Mouse (Mus musculus) mesoderm, embryonic 11.5 days (tissue): ENCODE data around the gene Gpr132.
"Not testable (repeated sequence)": the region's sequence is repeated elsewhere in the genome, so short reads cannot be mapped to it uniquely, and the experiment has no call there.

Experiments used
- DNase-seq: peaks from one replicate; pipeline ENCODE4 v3.0.0-alpha.2; 2012; ENCODE audit warnings: low read depth, low spot score

Gpr132 gene

DNA sequence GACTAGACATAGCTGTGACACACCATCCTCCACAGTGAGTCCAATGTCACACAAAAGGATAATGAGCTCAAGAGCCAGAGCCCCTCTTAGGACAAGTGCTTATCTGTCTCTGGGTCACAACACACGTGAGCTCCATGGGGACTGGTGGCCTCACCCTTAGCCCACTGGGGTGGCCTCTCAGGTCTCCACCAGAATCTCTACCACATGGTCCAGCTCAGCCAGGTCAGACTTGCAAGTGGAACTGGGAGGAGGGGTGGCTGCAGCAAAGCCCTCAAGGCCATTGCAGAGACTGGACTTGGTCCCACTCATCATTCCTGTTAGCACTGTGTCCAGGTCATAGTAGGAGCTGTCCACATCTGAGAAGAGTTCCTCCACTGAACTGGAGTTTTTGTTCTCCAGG is 46.8 kb downstream of the Gpr132 start:
- no peak for DNase-seq

DNA sequence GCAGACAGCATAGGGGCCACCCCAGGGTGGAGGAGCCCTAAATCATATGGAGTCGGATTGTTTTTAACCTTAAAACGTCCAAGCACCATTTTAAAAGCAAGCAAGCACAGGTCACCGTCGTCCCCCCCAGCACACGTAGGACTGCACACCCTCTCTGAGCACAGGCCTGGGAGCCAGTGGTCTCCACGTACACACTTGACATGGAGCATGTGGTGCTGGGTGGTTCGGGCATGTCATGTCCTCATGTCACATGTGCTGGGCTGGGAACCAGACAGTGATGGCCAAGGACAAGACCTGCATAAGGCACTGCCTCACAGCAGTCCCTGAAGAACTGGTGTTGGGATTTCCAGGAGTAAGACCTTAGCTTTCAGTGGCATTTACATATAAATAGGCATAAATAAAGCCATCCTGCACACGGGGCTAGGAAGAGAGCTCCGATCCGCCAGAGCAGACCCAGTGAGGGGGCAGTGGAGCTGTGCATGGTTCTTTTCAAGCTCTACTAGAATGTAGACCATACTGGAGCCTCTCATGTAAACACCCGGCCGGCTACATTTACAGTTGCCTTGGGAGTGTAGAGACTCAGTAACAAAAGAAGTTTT is 47.5 kb downstream of the Gpr132 start:
- no peak for DNase-seq

DNA sequence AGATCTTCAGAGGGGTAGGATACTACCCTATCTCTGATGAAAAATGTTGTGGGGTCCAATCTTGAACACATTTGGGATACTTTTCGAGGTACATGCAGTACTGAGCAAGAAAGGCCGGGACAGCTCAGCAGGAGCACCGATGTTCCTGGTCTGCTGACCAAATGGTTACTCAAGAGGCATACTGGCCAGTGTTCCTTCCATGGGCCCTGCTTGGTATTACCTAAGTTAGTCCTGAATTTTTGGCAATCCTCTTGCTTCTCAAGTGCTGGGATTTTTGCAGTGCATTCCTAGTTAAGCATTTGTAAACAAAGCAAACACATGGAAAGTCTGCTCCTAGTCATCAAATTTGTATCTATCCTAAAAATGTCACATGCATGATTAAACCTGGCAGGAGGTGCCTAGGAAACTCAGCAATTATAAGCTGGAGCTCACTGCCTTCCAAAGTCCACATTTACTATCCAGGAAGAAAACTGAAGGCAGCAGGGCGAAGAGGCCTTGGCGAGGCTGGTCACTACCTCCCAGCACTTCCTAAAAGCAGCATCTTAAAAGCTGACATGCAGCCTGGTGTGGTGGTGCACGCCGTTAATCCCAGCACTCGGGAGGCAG is 48.9 kb downstream of the Gpr132 start:
- no peak for DNase-seq

DNA sequence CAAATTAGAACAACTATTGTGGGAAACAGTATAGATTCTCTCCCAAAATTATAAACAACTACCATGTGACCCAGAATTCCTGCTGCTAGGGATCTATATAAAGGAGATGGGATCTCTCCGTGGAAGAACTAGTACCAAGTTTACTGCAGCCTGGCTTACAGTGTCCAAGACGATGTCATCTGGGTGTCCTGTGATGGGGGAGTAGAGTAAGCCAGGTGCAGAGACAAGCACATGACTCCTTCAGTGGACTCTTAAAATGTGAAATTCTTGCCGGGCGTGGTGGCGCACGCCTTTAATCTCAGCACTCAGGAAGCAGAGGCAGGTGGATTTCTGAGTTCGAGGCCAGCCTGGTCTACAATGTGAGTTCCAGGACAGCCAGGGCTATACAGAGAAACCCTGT is 51.2 kb downstream of the Gpr132 start:
- DNase-seq: not testable (repeated sequence)

DNA sequence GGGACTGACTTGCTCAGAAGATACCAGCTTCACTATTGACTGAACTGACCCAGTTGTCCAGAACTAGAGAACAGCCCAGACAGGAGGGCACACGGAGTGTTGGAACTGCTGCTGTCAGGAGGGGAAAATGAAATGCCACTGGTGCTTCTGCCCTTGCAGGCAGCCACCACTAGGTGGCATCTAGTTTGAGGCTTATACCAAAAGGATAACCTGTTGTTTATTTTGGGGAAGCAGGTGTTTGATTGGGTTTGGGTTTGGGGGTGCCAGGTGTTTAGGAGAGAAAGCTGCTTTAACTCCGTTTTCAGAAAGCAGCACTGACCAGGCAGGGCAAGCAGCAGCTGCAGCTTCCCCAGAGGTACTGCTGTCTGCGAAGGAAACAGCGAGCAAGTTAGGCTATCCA is 51.7 kb downstream of the Gpr132 start:
- DNase-seq: peak; percentile 56

DNA sequence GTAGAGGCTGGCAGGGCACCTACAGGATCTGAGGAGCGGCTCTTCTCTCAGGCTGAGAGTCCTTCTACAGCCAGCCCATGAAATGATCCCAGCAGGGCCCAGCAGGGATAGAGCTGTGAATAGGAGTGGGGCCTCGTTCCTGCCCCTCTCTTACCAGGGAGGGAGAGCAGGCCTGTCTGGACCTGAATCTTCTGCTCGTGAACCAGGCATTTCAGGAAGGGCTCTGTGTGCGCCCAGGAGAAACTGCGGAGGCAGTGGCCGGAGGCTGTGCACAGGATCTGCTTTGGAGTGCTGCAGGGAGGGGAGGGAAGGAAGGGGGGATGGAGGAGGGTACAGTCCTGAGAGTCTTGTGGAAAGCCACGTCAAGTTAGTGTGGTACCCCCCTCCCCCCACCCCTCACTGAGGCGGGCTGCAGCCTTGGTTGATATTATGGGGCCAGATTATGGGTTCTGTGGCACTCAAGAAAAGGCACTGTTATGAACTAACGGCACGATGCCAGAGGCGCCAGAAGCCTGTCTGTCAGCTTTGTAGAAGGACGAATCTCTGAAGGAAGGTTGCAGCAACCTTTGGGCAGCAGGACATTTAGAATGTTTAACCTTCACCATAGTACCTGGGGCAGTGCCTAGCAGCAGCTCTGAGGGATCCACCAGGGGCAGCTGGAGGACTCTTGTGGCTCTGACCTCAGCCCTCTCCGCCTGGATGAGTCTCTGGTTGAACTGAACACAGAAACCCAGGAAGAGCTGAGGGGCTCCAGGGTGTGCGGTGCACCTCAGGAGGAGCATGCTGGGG is 53.2 kb downstream of the Gpr132 start:
- no peak for DNase-seq

DNA sequence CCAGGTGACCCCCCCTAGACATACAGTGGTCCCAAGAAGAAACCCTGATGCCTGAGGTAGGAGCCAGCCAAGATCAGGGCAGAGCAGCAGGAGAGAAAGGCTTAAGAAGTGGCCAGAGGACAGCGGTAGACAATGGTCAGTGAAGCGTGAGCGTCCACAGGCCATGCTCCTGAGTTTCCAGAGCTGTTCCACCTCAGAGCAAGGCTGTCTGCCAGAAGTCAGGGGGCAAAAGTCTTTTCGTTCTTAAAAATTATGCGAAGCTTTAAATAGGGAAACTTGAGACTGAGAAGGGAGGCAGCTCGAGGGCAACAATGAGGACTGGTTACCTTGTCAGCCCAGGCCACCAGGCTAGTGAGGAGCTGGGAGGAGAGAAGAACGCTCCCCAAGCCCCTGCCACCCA is 54.7 kb downstream of the Gpr132 start:
- DNase-seq: no peak

DNA sequence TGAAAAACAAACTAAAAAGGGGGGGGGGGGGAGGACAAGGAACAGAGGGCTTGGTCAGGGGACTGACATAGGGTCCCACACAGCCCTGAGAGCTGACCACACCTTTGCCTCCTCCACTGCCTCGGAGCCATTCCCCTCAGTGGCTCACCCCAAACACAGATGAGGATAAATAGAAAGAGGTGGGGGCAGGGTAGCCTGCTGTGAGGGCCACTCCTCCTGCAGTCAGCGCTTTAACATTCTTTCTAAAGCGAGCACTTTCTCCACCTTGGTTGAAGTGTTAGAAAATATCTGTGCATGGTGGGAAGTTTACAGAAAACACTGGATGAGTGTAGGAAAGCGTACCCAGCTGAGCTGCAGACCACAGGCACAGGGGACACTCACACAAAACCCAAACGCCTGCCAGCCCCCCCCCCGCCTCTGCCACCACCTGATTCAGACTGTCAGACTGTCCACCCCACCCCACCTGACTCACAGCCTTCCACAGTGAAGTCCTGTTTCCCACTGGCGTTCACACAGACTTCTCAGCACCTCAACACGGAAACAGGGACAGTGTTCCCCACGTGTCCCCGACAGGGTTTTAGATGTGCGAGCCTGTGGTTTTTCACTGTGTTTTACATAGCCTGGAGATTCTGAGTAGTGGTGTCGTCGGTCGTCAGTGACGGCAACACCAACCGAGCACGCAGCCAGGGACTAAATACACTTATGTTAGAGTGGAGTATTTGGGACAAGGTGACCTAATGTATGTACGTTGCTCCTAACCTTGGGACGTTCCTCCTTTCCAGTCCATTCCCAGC is 57.7 kb downstream of the Gpr132 start:
- DNase-seq: no peak

DNA sequence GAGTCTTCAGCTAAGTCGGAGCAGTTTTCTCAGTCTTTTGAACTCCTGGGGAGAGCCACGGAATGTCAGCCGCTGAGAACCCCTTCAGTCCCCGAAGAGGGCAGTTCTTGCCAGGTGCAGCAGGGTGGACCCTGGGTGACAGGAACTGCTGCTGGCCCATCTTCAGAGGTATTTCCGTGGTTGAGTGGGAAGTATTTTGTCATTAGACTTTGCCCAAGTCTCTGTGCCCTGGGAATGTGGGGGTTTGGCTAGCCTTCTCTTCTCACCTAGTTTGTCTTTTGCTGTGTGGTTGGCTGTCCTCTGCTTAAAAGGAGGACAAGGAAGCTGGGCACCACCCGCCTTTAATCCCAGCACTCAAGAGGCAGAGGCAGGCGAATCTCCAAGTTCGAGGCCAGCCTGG is 58.4 kb downstream of the Gpr132 start:
- no peak for DNase-seq

DNA sequence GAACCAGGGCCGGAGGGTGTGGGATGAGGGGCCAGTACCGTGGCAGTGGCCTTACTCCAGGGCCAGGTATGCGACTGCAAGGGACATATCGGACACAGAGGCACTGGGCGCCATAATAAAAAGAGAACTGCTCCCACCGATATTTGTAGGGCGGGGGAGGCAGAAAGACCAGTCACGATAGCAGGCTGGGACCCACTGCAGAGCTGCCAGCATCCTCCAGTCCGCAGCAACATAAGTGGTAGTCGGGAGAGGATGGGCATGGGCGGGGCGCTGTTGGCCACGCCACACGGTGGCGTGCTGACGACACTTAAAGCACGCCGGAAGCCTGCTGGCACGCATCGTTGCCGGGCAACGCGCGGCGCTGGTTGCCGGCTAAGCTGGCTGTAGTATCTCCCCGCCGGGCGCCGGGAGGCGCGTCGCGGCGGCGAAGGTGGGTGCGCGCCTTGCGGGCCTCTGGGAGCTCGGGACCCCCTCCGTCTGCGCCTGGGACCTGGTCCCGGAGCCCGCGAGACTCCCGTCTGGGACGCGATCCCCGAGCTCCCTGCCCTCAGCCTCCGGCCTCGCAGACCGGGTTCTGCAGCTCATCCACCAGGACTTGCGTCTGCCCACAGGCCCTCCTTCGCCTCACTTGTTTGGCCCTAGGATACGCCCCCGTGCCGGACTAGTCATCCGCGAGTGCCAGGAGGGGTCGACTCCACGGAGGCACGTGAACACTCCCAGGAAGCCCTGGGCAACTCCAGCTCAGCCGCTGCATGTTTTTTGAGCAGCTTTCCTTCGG is 59.3 kb downstream of the Gpr132 start, which contains the start of gene Clba1:
Gene Clba1 (plus strand): TSS at position 351 of the 778 bp plus-strand sequence.
- peak; percentile 95 for DNase-seq

DNA sequence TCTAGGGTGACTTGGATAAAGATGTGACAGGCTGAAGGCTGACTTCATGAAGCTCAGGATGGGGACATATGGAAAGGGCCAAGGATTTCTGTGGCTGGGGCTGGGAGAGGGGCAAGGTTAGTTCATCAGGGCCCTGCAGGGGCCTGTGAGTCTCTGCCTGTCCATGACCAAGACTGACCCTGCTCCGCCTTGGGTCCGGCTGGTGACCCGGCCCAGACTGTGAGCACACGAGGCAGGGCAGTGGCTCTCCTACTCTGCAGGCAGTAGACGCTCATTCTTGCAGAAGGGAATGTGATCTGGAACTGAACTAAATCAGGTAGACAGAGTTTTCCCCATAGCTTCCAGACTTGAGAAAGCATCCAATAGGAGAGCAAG is 59.8 kb downstream of the Gpr132 start:
- DNase-seq: no peak

DNA sequence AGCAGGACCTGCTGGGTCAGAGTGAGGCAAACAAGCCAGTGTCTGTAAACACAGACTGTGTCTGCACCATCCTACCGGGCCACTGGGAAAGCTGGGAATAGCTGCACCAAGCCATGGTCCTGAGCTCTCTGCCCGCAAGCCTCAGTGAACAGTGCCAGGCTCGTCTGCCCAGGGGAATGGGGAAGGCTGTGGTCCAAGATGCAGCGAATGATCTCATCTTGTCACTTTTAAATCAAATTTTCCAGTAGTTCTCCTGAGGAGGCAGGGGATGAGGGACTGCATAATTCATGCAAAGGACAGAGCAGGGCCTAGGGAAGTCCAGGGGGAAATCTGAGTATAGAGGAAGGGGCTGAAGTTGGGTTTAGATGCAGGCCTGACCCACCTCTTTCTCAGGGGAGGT is 60.2 kb downstream of the Gpr132 start:
- no peak for DNase-seq

DNA sequence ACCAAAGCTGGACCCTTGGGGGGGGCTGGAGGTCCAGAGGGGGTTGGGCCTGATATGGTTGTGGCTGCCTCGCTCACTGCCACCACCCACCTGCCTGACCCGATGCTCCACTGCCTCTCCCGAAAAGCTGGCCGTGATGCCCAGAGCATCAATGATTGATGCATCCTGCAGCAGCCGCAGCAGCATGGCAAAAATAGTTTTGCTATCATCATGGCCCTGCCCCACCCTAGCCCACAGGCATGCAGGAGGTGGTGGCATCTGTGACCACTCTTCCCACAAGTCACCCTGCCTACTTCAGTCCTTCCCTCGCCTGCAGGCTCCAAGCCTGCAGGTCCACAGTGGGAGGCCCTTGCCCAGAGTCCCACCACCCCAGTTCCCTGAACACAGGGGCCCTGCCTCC is 62.0 kb downstream of the Gpr132 start:
- no peak for DNase-seq

DNA sequence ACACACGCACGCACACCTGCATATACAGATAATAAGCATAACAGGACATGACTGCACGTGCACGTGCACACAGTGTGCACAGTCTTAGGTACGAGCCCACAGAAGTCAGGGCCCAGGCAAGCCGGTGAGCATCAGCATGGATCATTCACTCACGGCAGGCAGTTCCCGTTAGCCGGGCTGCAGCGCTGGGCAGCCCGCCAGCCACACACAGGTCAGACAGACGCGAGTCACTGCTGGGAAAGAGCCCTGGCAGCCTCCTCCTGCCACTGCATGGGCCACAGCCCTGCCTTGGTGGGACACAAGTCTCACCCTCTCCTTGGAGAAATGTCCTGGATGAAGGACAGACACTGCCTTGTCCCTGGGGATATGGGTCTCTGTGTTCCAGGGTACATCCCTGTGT is 64.0 kb downstream of the Gpr132 start:
- DNase-seq: no peak

DNA sequence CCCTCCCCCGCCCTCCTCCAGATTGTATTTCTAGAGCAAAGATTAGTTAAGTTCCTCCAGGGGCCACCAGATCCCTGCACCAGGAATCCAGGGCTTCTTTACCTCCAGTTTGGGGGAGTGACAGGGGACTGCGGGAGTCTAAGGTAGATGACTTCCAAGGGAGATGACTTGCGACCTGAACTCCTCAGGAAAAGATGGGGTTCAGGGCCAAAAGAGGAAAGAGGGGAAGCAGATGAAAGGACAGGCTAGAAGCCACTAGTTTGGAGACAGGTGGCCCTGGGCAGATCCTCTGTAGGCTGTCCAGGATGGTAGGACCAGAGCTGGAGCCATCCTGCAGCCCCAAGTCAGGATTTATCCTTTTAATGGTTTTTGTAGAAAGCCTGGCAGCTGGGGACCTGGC is 65.1 kb downstream of the Gpr132 start:
- no peak for DNase-seq

DNA sequence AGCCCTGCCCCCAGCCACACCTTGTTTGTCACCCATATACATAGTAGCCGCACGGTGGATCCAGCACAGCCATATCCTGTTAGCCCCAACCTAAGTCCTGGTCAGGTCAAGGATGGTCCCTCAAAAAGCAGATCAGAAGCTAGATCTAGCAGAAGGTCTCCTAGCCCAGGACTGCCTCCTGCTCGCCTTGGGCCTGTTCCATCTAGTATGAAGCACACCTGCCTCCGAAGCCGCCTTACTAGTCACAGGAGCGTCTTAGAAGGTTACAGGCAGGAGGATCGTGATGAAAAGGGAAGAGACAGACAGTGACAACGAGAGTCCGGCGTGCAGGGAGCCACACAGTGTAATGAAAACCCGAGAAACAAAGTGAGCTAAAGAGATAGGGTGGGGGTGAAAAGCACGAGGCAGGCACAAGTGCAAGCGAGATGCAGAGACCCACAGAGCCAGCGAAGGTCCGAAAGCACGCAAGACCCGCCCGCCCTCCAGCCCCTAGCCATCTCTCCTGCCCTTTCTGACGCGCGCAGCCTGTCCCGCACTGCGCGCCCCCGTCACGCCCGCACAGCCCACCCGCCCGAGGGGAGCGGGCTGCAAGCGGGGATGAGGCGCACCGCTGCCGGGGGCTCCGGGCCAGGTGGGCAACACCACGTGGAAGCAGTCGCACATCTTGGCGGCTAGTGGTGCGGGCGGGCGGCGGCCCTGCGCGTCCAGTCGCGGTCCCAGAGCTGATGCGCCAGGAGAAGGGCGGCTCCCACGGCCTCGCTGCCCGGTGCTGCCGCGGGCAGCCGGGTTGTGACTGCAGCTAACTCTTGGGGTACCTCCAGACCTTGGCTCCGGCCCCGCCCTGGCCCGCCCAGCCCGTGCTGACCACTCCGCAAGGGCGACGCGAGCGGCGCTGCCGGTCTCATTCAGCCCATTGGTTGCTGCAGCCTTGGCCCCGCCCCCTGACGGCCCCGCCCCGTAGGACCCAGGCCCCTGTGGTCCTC is 65.9 kb downstream of the Gpr132 start, which contains the start of gene Ahnak2:
Gene Ahnak2 (minus strand): TSS at position 794 of the 983 bp plus-strand sequence.
- peak; percentile 78 for DNase-seq
